Mouse (Mus musculus) erythroblast, embryonic 14.5 days (primary cell): ENCODE data around the gene Elp6.

Source experiments
- GATA1 ChIP-seq: IDR thresholded peaks from 2 replicates; pipeline ENCODE4 v1.6.1; 2012; ENCODE audit warnings: low read length, inconsistent platforms, mixed read lengths
- TAL1 ChIP-seq: IDR thresholded peaks from 3 replicates; pipeline ENCODE4 v1.6.1; 2012; ENCODE audit warnings: low read length, inconsistent platforms, mixed read lengths

DNA sequence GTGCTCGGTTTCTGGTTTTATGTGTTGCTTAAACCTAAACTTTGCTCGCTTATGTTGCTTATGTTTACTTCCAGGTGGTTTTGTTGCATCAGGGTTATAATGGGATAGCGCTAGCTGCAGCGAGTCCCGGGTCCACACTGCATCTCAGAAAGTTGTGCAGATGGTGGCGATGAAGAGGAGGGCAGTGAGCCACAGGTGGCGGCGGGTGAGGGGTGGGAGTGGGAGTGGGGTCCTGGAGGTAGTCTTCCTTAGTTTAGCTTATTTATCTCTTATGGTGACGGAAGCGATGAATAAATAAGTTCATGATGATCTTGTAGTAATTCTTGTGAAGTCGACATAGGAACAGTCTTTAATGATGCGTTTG lies 28.9 kb downstream of the Elp6 start:
- TF ChIP-seq GATA1 (no peak), TAL1 (no peak)
